Mouse (Mus musculus) CH12.LX (cell line): ENCODE data around the gene Rbfox1.

Source experiments
- BHLHE40 ChIP-seq: IDR thresholded peaks from 2 replicates; pipeline ENCODE4 v1.6.1; 2011; ENCODE audit warnings: mild to moderate bottlenecking, low read depth, low read length, improper control_type of control experiment
- CTCF ChIP-seq, 2 experiments: IDR thresholded peaks in 1 of 2; conservative IDR thresholded peaks in 1 of 2; 2 replicates each; pipeline ENCODE4 v1.5.1; 2011 to 2012; ENCODE audit warnings: low read depth in 2 of 2, low read length in 2 of 2, improper control_type of control experiment in 1 of 2, inconsistent platforms in 1 of 2, mild to moderate bottlenecking in 1 of 2, moderate library complexity in 1 of 2
- GABPA ChIP-seq: IDR thresholded peaks from 2 replicates; pipeline ENCODE4 v1.6.1; 2012; ENCODE audit warnings: low read depth, low read length, improper control_type of control experiment, inconsistent platforms; ENCODE audit not compliant: insufficient replicate concordance
- MAFK ChIP-seq: IDR thresholded peaks from 2 replicates; pipeline ENCODE4 v1.6.1; 2011; ENCODE audit warnings: low read length, improper control_type of control experiment; ENCODE audit not compliant: insufficient replicate concordance
- NELFE ChIP-seq: IDR thresholded peaks from 2 replicates; pipeline ENCODE4 v1.6.1; 2011; ENCODE audit warnings: low read depth, low read length, improper control_type of control experiment
- NRF1 ChIP-seq: IDR thresholded peaks from 2 replicates; pipeline ENCODE4 v1.6.1; 2014; ENCODE audit warnings: low read depth, mild to moderate bottlenecking, inconsistent platforms, low read length, improper control_type of control experiment, moderate library complexity
- POLR2A ChIP-seq: IDR thresholded peaks from 2 replicates; pipeline ENCODE4 v1.6.1; 2011; ENCODE audit warnings: low read depth, mild to moderate bottlenecking, improper control_type of control experiment, low read length
- RCOR1 ChIP-seq: conservative IDR thresholded peaks from 2 replicates; pipeline ENCODE4 v1.6.1; 2012; ENCODE audit warnings: low read depth, mild to moderate bottlenecking, inconsistent platforms, low read length, improper control_type of control experiment
- TBP ChIP-seq: conservative IDR thresholded peaks from 2 replicates; pipeline ENCODE4 v1.6.1; 2011; ENCODE audit warnings: low read depth, low read length, improper control_type of control experiment
- TCF12 ChIP-seq: IDR thresholded peaks from 2 replicates; pipeline ENCODE4 v1.6.1; 2014; ENCODE audit warnings: low read depth, mild to moderate bottlenecking, inconsistent platforms, low read length, improper control_type of control experiment
- UBTF ChIP-seq: IDR thresholded peaks from 2 replicates; pipeline ENCODE4 v1.6.1; 2012; ENCODE audit warnings: low read depth, mild to moderate bottlenecking, inconsistent platforms, low read length, improper control_type of control experiment, moderate library complexity
- USF1 ChIP-seq: IDR thresholded peaks from 2 replicates; pipeline ENCODE4 v1.6.1; 2014; ENCODE audit warnings: low read depth, mild to moderate bottlenecking, inconsistent platforms, low read length, improper control_type of control experiment
- USF2 ChIP-seq: conservative IDR thresholded peaks from 2 replicates; pipeline ENCODE4 v1.6.1; 2011; ENCODE audit warnings: low read depth, low read length, improper control_type of control experiment
- ZMIZ1 ChIP-seq: IDR thresholded peaks from 2 replicates; pipeline ENCODE4 v1.6.1; 2012; ENCODE audit warnings: low read depth, mild to moderate bottlenecking, inconsistent platforms, low read length, improper control_type of control experiment

GRCm38 (mm10) chr16:6128314-6128713, 243.2 kb downstream of the Rbfox1 start:
- TF ChIP-seq CTCF (conservative IDR thresholded peaks at IDR 0.05 in 1 of 2, IDR thresholded peaks at IDR 0.05 in 1 of 2; ENCODE audit: low read depth in 2 of 2, low read length in 2 of 2), result no peak
- TF ChIP-seq POLR2A, result no peak
- no peak for TF ChIP-seq USF1
- TF ChIP-seq RCOR1, result no peak
- TF ChIP-seq USF2, result no peak
- no peak for TF ChIP-seq GABPA
- no peak for TF ChIP-seq ZMIZ1
- TF ChIP-seq TBP, result no peak
- no peak for TF ChIP-seq NELFE
- TF ChIP-seq MAFK, result no peak
- TF ChIP-seq NRF1, result no peak
- no peak for TF ChIP-seq TCF12
- TF ChIP-seq UBTF, result no peak
- no peak for TF ChIP-seq BHLHE40
